Mouse (Mus musculus) gastrocnemius, postnatal 14 days (tissue): ENCODE measurements around the gene Ribc1. TPM values are rescaled to one million over a fixed set of nuclear protein-coding genes. Genes with fewer than 3 reads are reported as not detected.
A peak's percentile ranks its signal among the peaks of the same experiment; 100 is the strongest.

Experiments
- DNase-seq: peaks from one replicate; pipeline ENCODE4 v3.0.0; 2021; ENCODE audit warnings: mixed read lengths
- intact Hi-C: fragments of 180-260 bp; cut with DNase I; formaldehyde crosslinking; loops from one replicate; pipeline ENCODE4 v1.15.1; 2025; ENCODE audit warnings: low total_unique reads
- long read RNA-seq, 2 experiments: library from polyadenylated mRNA; stranded (forward); transcript quantifications; one replicate each; pipeline ENCODE4 v2.0.0; 2021
- total RNA-seq, 2 experiments: library from RNA; stranded (reverse); gene quantifications; 2 replicates each; pipeline ENCODE4 v1.2.3; 2021

Gene Ribc1
- under 1 TPM; 0.18 to 0.44 TPM for total RNA-seq
- long read RNA-seq, experiment 1, partial matches to known transcripts: 0 of 2 reads
- long read RNA-seq, experiment 1, other reads (novel, unspliced or antisense): 1 of 2 reads
- long read RNA-seq, experiment 2: 0 reads

- peak; percentile 90 for DNase-seq
- intact Hi-C loops: no loop called here
Measured at GRCm38 (mm10) chrX:152016151-152017145, at the start of gene Ribc1, which contains the start of gene Smc1a. Ribc1 (minus strand) TSS chrX:152016295. Smc1a (plus strand) TSS chrX:152016428.

- DNase-seq: no peak
- intact Hi-C loops: no loop called here
Measured at GRCm38 (mm10) chrX:152065674-152066073, 49.6 kb upstream of the Ribc1 start.

- intact Hi-C loops: no loop called here
- no peak for DNase-seq
Measured at GRCm38 (mm10) chrX:152054094-152054493, 38.0 kb upstream of the Ribc1 start.

- intact Hi-C loops: no loop called here
- no peak for DNase-seq
Measured at GRCm38 (mm10) chrX:152052546-152052945, 36.5 kb upstream of the Ribc1 start.

GRCm38 (mm10) chrX:152047230-152047629, 31.1 kb upstream of the Ribc1 start:
- intact Hi-C loops: no loop called here
- no peak for DNase-seq

GRCm38 (mm10) chrX:152039865-152040264, 23.8 kb upstream of the Ribc1 start:
- intact Hi-C loops: no loop called here
- DNase-seq: no peak

- intact Hi-C loops: no loop called here
- DNase-seq: no peak
Measured at GRCm38 (mm10) chrX:152019294-152019693, 3.2 kb upstream of the Ribc1 start.

- no peak for DNase-seq
- intact Hi-C loops: no loop called here
Measured at GRCm38 (mm10) chrX:152017186-152017585, 1.1 kb upstream of the Ribc1 start.

GRCm38 (mm10) chrX:152015752-152016150, 344 bp downstream of the Ribc1 start:
- intact Hi-C loops: no loop called here
- DNase-seq: no peak

GRCm38 (mm10) chrX:152007863-152008262, 8.2 kb downstream of the Ribc1 start:
- no peak for DNase-seq
- intact Hi-C loops: no loop called here

- DNase-seq: no peak
- intact Hi-C loops: no loop called here
Measured at GRCm38 (mm10) chrX:152002865-152003264, 13.2 kb downstream of the Ribc1 start.

GRCm38 (mm10) chrX:152001737-152002710, 14.1 kb downstream of the Ribc1 start, which contains the start of gene Hsd17b10:
Hsd17b10 (plus strand) TSS chrX:152001845.
- DNase-seq: peak; percentile 86
- intact Hi-C loops: no loop called here

GRCm38 (mm10) chrX:152001182-152001684, 14.9 kb downstream of the Ribc1 start:
- DNase-seq: no peak
- intact Hi-C loops: no loop called here

GRCm38 (mm10) chrX:151999006-151999710, 16.9 kb downstream of the Ribc1 start:
- DNase-seq: no peak
- intact Hi-C loops: no loop called here

Other genes starting within 250 kb of the Ribc1 start
- 100 to 1,000 TPM in 1 of 2 experiments, 10 to 100 TPM in 1; 92.3 to 105 TPM for gene Huwe1, start 215.5 kb downstream of the Ribc1 start, total RNA-seq
- 10 to 100 TPM; 81.7 to 91.4 TPM for gene Hsd17b10, start 14.4 kb downstream of the Ribc1 start, total RNA-seq
- 10 to 100 TPM; 27.7 to 28.5 TPM for gene Smc1a, start 133 bp upstream of the Ribc1 start, total RNA-seq
- 10 to 100 TPM; 15.7 to 18.3 TPM for gene Iqsec2, start 128.0 kb upstream of the Ribc1 start, total RNA-seq
- 10 to 100 TPM; 18.6 to 24.0 TPM for gene Kdm5c, start 216.7 kb upstream of the Ribc1 start, total RNA-seq